Mouse (Mus musculus) forebrain, embryonic 14.5 days (tissue): ENCODE measurements around the gene Gm11096. TPM values are rescaled to one million over a fixed set of nuclear protein-coding genes. Genes with fewer than 3 reads are reported as not detected.

ENCODE experiments used
- ATAC-seq: fragments of 200-750 bp; cut with Nextera tagmentation; 2 replicates; pipeline ENCODE4 v1.8.0; 2017; ENCODE audit warnings: mild to moderate bottlenecking, moderate library complexity
- DNase-seq: peaks from one replicate; pipeline ENCODE4 v3.0.0-alpha.2; 2015; ENCODE audit warnings: low spot score
- H3K27ac ChIP-seq: fragments of 300-500 bp; sonication (generic); 2 replicates; pipeline ENCODE4 v1.5.1; 2014; ENCODE audit warnings: low read depth, mild to moderate bottlenecking, control low read depth, low read length, moderate library complexity
- H3K27me3 ChIP-seq: fragments of 300-500 bp; sonication (generic); replicated peaks from 2 replicates; pipeline ENCODE4 v1.6.1; 2014; ENCODE audit warnings: low read length, control low read depth, mixed read lengths; ENCODE audit not compliant: control insufficient read depth, insufficient read depth
- H3K36me3 ChIP-seq: fragments of 300-500 bp; sonication (generic); 2 replicates; pipeline ENCODE4 v1.6.1; 2014; ENCODE audit warnings: low read length, control low read depth; ENCODE audit not compliant: control insufficient read depth, insufficient read depth
- H3K4me1 ChIP-seq: fragments of 300-500 bp; sonication (generic); 2 replicates; pipeline ENCODE4 v1.6.1; 2014; ENCODE audit warnings: antibody characterized with exemption, low read length, control low read depth; ENCODE audit not compliant: control insufficient read depth, insufficient read depth
- H3K4me2 ChIP-seq: fragments of 300-500 bp; sonication (generic); 2 replicates; pipeline ENCODE4 v1.6.1; 2014; ENCODE audit warnings: mild to moderate bottlenecking, control low read depth, low read length
- H3K4me3 ChIP-seq: fragments of 300-500 bp; sonication (generic); 2 replicates; pipeline ENCODE4 v1.5.1; 2014; ENCODE audit warnings: low read depth, low read length, control low read depth
- H3K9ac ChIP-seq: fragments of 300-500 bp; sonication (generic); 2 replicates; pipeline ENCODE4 v1.6.1; 2014; ENCODE audit warnings: mild to moderate bottlenecking, low read length, control low read depth, moderate library complexity
- H3K9me3 ChIP-seq: fragments of 300-500 bp; sonication (generic); replicated peaks from 2 replicates; pipeline ENCODE4 v1.6.1; 2016; ENCODE audit warnings: low read length, control low read depth, mixed read lengths; ENCODE audit not compliant: control insufficient read depth
- WGBS: fragments of 180-500 bp; shearing (Covaris S2); extraction: QIAGEN DNeasy Blood & Tissue Kit; methylation state at CpG from one replicate; pipeline ENCODE4 v1.1.7; 2014; 5-methylcytosine and 5-hydroxymethylcytosine counted together
- polyA plus RNA-seq: library from polyadenylated mRNA; unstranded; fragments of >200 nt; fragmentation: Nextera tagmentation; extraction: Ambion mirVana; gene quantifications from 2 replicates; pipeline ENCODE4 v1.2.1, GENCODE M21; 2014

Gene Gm11096
- polyA plus RNA-seq, 1 experiment from 2014 or later: not detected

DNA sequence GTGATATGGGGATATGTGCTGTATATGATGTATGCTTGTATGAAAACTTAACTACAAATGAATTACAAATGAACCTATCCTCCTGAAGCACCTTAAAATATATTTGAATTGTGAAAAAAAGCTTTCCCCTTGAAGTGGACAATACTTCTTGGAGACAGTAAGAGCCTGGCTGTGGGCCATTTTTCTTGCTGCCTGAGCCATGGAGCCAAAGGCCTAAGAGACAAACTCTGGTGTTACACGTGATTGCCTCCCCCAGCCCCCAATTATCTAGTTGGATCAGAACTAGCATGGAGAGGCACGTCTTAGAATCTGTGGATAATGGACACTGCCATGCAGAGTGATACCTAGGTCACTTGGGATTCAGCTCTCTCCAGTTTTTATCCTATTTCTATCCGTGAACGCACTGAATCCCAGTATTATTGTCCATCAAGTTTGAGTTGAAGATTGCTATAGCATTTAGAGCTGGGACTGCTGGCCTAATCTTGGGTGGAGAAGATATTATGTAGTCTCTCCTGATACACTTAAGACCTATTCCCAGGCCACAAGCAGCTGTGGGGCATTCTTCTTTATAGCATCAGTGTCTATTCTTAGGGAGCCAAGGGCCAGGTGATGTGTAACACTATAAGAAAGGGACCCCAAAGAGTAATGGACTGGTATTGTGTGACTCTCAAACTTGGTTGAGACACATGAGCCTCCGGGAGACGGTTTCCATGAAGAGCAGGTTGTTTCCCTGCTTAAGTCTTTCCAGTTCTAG lies 25.0 kb upstream of the Gm11096 start:
- ATAC-seq (no peak), DNase-seq (no peak)
- H3K4me1 ChIP-seq: no peaks in the 10 kb centered on the region
- H3K4me2 ChIP-seq: no peak overlapping the region
- no peaks in the 10 kb centered on the region for H3K27me3 ChIP-seq
- no peaks in the 10 kb centered on the region for H3K9me3 ChIP-seq
- H3K9ac ChIP-seq: no peak overlapping the region
- no peak overlapping the region for H3K27ac ChIP-seq
- H3K36me3 ChIP-seq: no peaks in the 10 kb centered on the region
- no peak overlapping the region for H3K4me3 ChIP-seq
- 88% methylated on average over 6 of the region's 6 CpGs for WGBS

DNA sequence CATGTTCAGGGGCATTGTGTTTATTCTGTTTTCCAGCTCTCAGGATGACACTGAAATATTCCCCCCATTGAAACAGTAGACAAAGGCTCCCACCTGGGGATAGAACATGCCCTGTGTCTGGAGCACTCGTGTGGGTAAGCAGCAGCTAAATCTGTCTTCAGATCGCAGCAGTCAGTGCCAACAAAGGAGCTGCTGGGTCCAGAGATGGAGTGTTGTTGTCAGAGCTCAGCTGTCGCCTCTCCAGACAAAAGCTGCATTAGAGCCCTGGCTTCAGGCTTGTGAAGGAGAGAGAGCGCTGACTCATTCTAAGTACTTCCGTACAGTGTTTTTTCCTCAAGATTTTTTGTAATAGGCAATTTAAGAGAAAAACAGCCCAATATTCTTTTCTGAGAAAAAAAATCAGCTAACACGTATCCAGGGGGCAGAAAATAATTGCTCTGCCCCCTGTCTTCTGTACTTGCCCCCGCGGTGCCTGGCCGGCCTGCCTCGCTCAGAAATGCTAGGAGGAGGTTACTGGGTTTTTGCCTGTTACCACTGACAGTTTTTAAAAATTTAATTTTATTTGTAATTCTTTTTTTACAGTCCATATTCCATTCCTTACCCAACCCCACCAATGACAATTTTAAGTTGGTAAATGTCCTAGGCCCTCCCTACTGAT lies 21.6 kb upstream of the Gm11096 start:
- Histone ChIP-seq H3K4me3 (no peak overlapping the region), H3K27ac (peak overlapping the region; percentile 65), H3K9ac (no peak overlapping the region), H3K9me3 (no peaks in the 10 kb centered on the region), H3K36me3 (no peaks in the 10 kb centered on the region), H3K4me1 (no peaks in the 10 kb centered on the region), H3K27me3 (no peaks in the 10 kb centered on the region), H3K4me2 (no peak overlapping the region)
- ATAC-seq (peak; percentile 94), DNase-seq (peak; percentile 85)
- WGBS: 37% methylated on average over 10 of the region's 10 CpGs

DNA sequence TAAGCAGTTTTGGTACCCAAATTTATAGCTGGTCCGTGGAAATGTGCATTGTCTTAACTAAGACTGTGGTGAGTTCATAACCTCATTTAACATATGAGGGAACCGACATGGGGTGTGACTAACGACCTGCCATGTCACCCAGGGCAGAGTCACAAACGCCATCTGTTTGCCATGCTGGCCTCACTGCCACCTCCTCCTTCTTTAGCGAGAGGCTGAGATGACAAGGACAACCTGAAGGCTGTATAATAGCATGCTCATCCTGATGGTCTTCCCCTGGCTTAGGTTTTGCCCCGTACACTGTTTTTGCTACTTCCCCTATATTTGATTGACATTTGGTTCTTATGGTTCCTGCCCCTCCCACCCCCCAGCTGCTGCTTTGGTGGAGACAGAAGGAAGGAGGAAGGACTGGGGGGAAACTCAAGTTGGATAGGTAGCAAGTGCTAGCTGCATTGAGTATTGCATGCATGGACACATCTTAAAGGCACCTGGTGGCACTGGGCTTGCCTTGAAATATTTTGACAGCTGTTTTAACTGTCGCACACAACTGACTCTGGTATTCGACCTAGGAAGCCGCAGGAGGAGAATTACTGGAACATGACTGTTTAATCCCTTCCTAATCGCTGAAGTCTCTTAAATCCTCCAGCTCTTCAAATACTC lies 17.2 kb upstream of the Gm11096 start:
- Histone ChIP-seq H3K9me3 (no peaks in the 10 kb centered on the region), H3K27me3 (no peaks in the 10 kb centered on the region), H3K4me2 (no peak overlapping the region), H3K9ac (no peak overlapping the region), H3K4me1 (no peaks in the 10 kb centered on the region), H3K36me3 (no peaks in the 10 kb centered on the region), H3K4me3 (no peak overlapping the region), H3K27ac (no peak overlapping the region)
- no peak for DNase-seq
- ATAC-seq: no peak
- WGBS: 58% methylated on average over 10 of the region's 10 CpGs

DNA sequence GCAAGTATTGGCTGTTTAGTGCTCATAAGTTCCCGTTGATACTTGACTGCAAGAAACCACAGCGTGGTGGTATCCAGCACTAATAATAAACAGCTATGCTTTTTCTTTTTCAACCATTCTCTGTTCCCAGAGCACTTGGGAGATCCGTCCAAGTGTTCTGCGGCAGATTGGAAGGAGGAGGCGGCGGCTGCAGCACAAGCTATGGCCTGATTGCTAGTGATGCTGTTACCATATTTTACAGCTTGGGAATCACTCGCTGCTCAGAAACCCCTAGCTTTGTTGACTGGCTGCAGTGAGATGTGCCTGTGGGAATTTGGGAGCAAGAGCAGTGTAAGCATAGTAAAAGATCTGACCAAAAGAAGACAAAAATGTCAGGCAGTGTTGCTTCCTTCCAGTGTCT lies 14.3 kb upstream of the Gm11096 start:
- 79% methylated on average over 7 of the region's 7 CpGs for WGBS
- ATAC-seq (no peak), DNase-seq (no peak)
- Histone ChIP-seq H3K9me3 (no peaks in the 10 kb centered on the region), H3K4me2 (no peak overlapping the region), H3K4me3 (no peak overlapping the region), H3K27ac (no peak overlapping the region), H3K27me3 (no peaks in the 10 kb centered on the region), H3K9ac (no peak overlapping the region), H3K36me3 (no peaks in the 10 kb centered on the region), H3K4me1 (no peaks in the 10 kb centered on the region)

DNA sequence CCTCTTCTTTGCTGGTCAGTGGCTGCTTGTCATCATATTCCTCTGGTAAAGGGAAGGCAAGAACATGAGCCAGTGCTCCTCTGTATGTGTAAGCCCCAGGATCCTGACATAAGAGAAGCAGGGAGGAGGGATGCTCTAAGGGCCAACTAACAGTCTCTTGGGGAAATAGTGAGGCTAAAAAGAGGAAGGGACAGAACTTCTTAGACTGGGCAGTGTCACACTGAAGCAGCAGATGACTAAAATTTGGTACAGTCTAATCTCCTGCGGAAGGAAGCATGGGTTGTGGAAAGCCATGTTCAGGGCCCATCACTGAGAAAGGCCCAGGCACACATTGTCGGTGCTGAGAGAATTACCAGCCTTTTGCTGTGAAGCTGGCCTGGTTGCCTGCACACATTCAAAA lies 8.8 kb upstream of the Gm11096 start:
- Histone ChIP-seq H3K27ac (no peak overlapping the region), H3K36me3 (no peaks in the 10 kb centered on the region), H3K9ac (no peak overlapping the region), H3K27me3 (no peaks in the 10 kb centered on the region), H3K4me3 (no peak overlapping the region), H3K4me1 (no peaks in the 10 kb centered on the region), H3K9me3 (no peaks in the 10 kb centered on the region), H3K4me2 (no peak overlapping the region)
- no peak for DNase-seq
- ATAC-seq: no peak
- 88% methylated on average over 2 of the region's 2 CpGs for WGBS

DNA sequence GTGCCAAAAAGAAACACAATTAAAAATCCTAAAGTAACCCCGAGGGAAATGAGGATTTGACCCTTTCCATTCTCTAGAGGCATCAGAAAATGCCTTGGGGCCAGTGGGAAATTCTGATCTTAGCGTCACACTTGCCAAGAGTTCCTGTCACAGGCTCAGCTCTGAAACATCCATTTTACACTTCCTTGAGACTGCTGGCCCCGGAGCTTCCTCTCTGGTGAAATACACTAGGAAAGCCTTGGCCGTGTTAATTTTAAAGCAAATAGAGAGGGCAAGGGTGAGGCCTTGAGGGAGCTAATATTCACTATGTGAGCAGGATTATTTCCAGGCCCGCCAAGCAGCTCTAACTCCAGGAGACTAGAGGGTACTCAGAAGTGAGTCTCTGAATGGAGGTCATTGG lies 8.4 kb upstream of the Gm11096 start:
- H3K4me2 ChIP-seq: no peak overlapping the region
- no peak overlapping the region for H3K27ac ChIP-seq
- no peaks in the 10 kb centered on the region for H3K36me3 ChIP-seq
- no peak overlapping the region for H3K9ac ChIP-seq
- H3K4me3 ChIP-seq: no peak overlapping the region
- H3K27me3 ChIP-seq: no peaks in the 10 kb centered on the region
- ATAC-seq: no peak
- DNase-seq: no peak
- no peaks in the 10 kb centered on the region for H3K9me3 ChIP-seq
- no peaks in the 10 kb centered on the region for H3K4me1 ChIP-seq
- 71% methylated on average over 5 of the region's 5 CpGs for WGBS

DNA sequence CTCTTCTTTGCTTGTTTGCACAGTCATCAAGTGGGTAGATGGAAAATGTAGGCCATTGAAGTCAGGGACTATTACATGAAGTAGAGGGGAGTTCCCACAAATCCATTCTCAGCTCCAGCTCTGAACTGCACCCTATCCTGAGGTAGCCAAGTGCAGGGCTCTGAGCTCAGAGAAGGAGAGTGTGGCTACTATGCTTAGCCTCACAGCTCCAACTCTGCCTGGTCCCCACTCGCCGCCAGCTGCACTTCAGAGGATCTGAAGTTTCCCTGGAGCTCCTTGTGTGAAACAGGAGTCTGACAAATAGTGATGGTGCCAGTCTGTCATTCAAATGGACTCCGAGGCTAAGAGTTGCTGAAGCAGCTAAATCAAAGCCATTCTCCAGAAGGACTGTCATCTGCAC lies 13.7 kb downstream of the Gm11096 start:
- Histone ChIP-seq H3K4me2 (no peak overlapping the region), H3K4me1 (no peaks in the 10 kb centered on the region), H3K36me3 (no peaks in the 10 kb centered on the region), H3K27me3 (no peaks in the 10 kb centered on the region), H3K4me3 (no peak overlapping the region), H3K9ac (no peak overlapping the region), H3K9me3 (no peaks in the 10 kb centered on the region; the same call in 1 of the 2 replicates), H3K27ac (0 out of 2 replicates have a peak overlapping the region, but pooled peaks have one; percentile 1)
- DNase-seq (no peak), ATAC-seq (no peak)
- WGBS: 67% methylated on average over 3 of the region's 3 CpGs

DNA sequence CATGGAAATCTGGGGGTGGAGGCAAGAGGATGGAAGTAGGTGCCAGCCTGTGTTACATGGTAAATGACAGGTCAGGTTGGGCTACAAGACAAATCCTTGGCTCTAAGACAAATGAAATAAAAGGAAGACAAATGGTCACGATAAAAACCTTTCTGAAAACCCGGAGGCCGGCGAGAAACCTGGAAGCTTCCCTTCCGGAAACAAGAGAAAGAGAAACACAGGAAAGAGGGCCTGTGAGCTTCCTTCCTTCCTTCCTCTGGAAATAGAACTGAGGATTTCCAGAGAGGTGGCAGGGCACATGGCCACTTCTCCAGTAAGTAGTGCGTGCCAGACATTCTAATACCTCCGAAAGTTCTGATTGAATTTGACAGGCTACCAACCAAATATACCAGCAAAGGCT lies 14.4 kb downstream of the Gm11096 start:
- ATAC-seq (no peak), DNase-seq (no peak)
- WGBS: 96% methylated on average over 7 of the region's 7 CpGs

DNA sequence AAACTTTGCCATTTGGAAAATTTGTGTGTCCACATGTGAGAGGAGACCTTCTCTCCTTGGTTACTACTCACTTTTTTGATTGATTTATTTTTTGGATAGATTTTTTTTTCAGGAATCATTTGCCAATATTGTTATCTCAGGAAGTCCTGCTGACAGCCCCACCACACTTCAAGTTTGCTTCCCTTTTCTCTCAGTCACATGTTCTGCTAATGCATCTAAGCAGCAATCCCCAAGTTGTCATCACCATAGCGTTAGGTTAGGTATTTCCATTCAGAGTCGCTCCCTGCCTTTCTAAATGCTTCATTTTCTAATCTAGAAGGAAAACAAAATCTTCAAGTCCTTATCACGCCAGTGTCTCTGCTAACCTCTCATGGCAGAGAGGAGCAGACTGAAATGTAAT lies 17.8 kb downstream of the Gm11096 start:
- Histone ChIP-seq H3K4me3 (no peak overlapping the region), H3K27me3 (no peaks in the 10 kb centered on the region), H3K36me3 (no peaks in the 10 kb centered on the region), H3K27ac (no peak overlapping the region), H3K4me1 (no peaks in the 10 kb centered on the region), H3K9me3 (no peaks in the 10 kb centered on the region; the same call in 1 of the 2 replicates), H3K9ac (no peak overlapping the region), H3K4me2 (no peak overlapping the region)
- 83% methylated on average over 3 of the region's 3 CpGs for WGBS
- no peak for DNase-seq
- ATAC-seq: no peak

More for the DNA sequence above, 14.4 kb downstream of the Gm11096 start:
- no peaks in the 10 kb centered on the region for H3K36me3 ChIP-seq
- no peak overlapping the region for H3K27ac ChIP-seq
- no peaks in the 10 kb centered on the region for H3K27me3 ChIP-seq
- no peak overlapping the region for H3K4me3 ChIP-seq
- H3K9ac ChIP-seq: no peak overlapping the region
- H3K9me3 ChIP-seq: no peaks in the 10 kb centered on the region; the same call in 1 of the 2 replicates
- no peak overlapping the region for H3K4me2 ChIP-seq
- no peaks in the 10 kb centered on the region for H3K4me1 ChIP-seq
